Mouse (Mus musculus) G1E (cell line): ENCODE measurements around the gene Pick1. TPM values are rescaled to one million over a fixed set of nuclear protein-coding genes. Genes with fewer than 3 reads are reported as not detected.

Experiments used
- ATAC-seq: 2 replicates; pipeline ENCODE4 v1.8.0; 2016; ENCODE audit warnings: mild to moderate bottlenecking; ENCODE audit not compliant: insufficient number of reproducible peaks, poor library complexity, low FRiP score, severe bottlenecking; ENCODE audit errors: extremely low read depth
- DNase-seq: peaks from one replicate; pipeline ENCODE4 v3.0.0; 2012; ENCODE audit warnings: low spot score
- H3K27me3 ChIP-seq: 2 replicates; pipeline ENCODE4 v1.6.1; 2012; ENCODE audit warnings: mild to moderate bottlenecking, low read length, inconsistent platforms; ENCODE audit not compliant: insufficient read depth
- H3K36me3 ChIP-seq: replicated peaks from 2 replicates; pipeline ENCODE3; 2012; ENCODE audit warnings: mild to moderate bottlenecking, inconsistent platforms
- H3K4me1 ChIP-seq: 2 replicates; pipeline ENCODE4 v1.6.1; 2012; ENCODE audit warnings: low read depth, low read length, inconsistent platforms, mixed read lengths; ENCODE audit not compliant: insufficient read depth
- H3K4me3 ChIP-seq: 2 replicates; pipeline ENCODE4 v1.5.1; 2012; ENCODE audit warnings: low read depth, mild to moderate bottlenecking, inconsistent platforms, low read length, moderate library complexity, mixed read lengths
- H3K9me3 ChIP-seq: replicated peaks from 2 replicates; pipeline ENCODE4 v1.6.1; 2012; ENCODE audit warnings: inconsistent platforms
- CTCF ChIP-seq: IDR thresholded peaks from 2 replicates; pipeline ENCODE4 v1.5.1; 2012; ENCODE audit warnings: low read depth, low read length, inconsistent platforms, mixed read lengths
- GATA1 ChIP-seq: IDR thresholded peaks from 2 replicates; pipeline ENCODE4 v1.6.1; 2012; ENCODE audit warnings: borderline replicate concordance, low read length, inconsistent platforms, mixed read lengths
- GATA2 ChIP-seq: IDR thresholded peaks from 2 replicates; pipeline ENCODE4 v1.6.1; 2012; ENCODE audit warnings: low read depth, low read length, inconsistent platforms, borderline replicate concordance
- POLR2AphosphoS5 ChIP-seq: IDR thresholded peaks from 2 replicates; pipeline ENCODE4 v1.6.1; 2012; ENCODE audit warnings: low read depth, low read length, inconsistent platforms; ENCODE audit not compliant: insufficient replicate concordance
- TAL1 ChIP-seq: conservative IDR thresholded peaks from 2 replicates; pipeline ENCODE4 v1.6.1; 2012; ENCODE audit warnings: low read depth, low read length, inconsistent platforms, mixed read lengths
- polyA plus RNA-seq: library from polyadenylated mRNA; stranded (reverse); fragments of >175 nt; gene quantifications from 2 replicates; pipeline ENCODE4 v1.2.3, GENCODE M21; 2012
- total RNA-seq, 2 experiments: library from RNA; stranded (forward) in 1 of 2; stranded (reverse) in 1 of 2; fragments of 200-1000 nt in 1 of 2; fragments of >200 nt in 1 of 2; fragmentation: Nextera tagmentation in 1 of 2; gene quantifications; 2 replicates each; pipeline ENCODE4 v1.2.3; 2014 to 2017

Pick1 gene
- total and polyA plus RNA-seq, 3 experiments, result 10.2 to 19.7 (median 14.6) TPM

GRCm38 (mm10) chr15:79242574-79243233 lies 13.7 kb downstream of the Pick1 start:
- peaks cover 96% of the 10 kb centered on the region for H3K36me3 ChIP-seq
- DNase-seq (no peak), ATAC-seq (no peak)
- no peak overlapping the region for H3K4me3 ChIP-seq
- H3K9me3 ChIP-seq, result 0 out of 2 replicates have a peak, but pooled peaks cover 2% of the 10 kb centered on the region
- peaks cover 16% of the 10 kb centered on the region for H3K4me1 ChIP-seq
- TF ChIP-seq POLR2AphosphoS5 (no peak), TAL1 (no peak), CTCF (no peak), GATA1 (no peak), GATA2 (no peak)
- H3K27me3 ChIP-seq, result no peaks in the 10 kb centered on the region

GRCm38 (mm10) chr15:79243234-79244042 lies 14.5 kb downstream of the Pick1 start:
- ATAC-seq, result peak; percentile 84
- Histone ChIP-seq H3K27me3 (no peaks in the 10 kb centered on the region), H3K4me1 (peaks cover 16% of the 10 kb centered on the region), H3K4me3 (no peak overlapping the region), H3K36me3 (peaks cover 96% of the 10 kb centered on the region), H3K9me3 (0 out of 2 replicates have a peak, but pooled peaks cover 2% of the 10 kb centered on the region)
- peak; percentile 78 for DNase-seq
- TF ChIP-seq GATA2 (no peak), CTCF (peak; percentile 94)

DNA sequence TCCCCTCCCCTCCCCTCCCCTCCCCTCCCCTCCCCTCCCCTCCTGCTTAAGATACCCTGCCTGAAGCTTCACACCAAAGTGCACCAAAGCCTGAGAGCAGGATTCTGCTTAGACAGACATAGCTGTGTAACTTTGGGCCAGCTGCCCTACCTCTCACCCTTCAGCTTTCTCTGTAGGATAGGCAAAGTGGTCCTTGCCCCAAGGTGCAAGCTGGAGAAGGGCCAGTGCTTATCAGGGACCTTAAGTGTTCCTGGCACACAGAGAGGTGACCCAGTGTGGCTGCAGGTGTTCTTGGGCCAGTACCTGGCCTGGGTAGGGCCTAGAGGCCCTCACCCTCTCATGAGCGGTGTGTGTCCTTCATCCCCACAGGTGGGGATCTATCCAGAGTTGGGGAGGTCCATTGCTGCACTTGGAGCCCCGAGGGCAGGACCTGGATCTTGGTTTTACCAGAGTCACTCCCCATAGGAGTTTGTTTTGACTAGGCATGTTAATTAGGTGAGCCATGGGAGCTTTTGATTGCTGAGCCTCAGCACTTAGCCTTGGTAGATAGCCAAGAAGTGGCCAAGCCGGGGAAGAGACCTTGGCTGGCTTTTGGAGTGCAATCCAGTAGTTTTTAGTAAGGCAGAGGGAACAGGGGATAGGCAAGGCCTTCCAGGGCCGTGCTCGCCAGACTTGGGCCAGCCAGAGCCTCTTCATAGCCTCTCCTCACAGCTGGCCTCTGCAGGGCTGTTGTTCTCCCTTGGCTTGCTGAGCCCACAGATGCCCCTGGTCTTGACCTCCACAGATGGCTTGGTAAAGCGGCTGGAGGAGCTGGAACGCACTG lies 15.3 kb downstream of the Pick1 start:
- ATAC-seq (no peak), DNase-seq (no peak)
- H3K36me3 ChIP-seq, result peaks cover 96% of the 10 kb centered on the region
- 0 out of 2 replicates have a peak, but pooled peaks cover 2% of the 10 kb centered on the region for H3K9me3 ChIP-seq
- H3K4me1 ChIP-seq, result peaks cover 16% of the 10 kb centered on the region
- no peak for TF ChIP-seq GATA2
- no peak for TF ChIP-seq CTCF
- no peak for TF ChIP-seq POLR2AphosphoS5
- no peak for TF ChIP-seq TAL1
- TF ChIP-seq GATA1, result no peak
- H3K27me3 ChIP-seq, result no peaks in the 10 kb centered on the region
- no peak overlapping the region for H3K4me3 ChIP-seq

- Histone ChIP-seq H3K9me3 (0 out of 2 replicates have a peak, but pooled peaks cover 2% of the 10 kb centered on the region), H3K27me3 (no peaks in the 10 kb centered on the region), H3K36me3 (peaks cover 96% of the 10 kb centered on the region), H3K4me1 (peaks cover 16% of the 10 kb centered on the region), H3K4me3 (no peak overlapping the region)
- DNase-seq (no peak), ATAC-seq (no peak)
- no peak for TF ChIP-seq CTCF
- no peak for TF ChIP-seq POLR2AphosphoS5
- no peak for TF ChIP-seq GATA1
- no peak for TF ChIP-seq TAL1
- TF ChIP-seq GATA2, result no peak
These were observed 16.3 kb downstream of the Pick1 start for GRCm38 (mm10) chr15:79245321-79245720.

GRCm38 (mm10) chr15:79250236-79250635 lies 21.3 kb downstream of the Pick1 start:
- Histone ChIP-seq H3K4me3 (no peak overlapping the region), H3K27me3 (peaks cover 6% of the 10 kb centered on the region), H3K9me3 (peaks cover 3% of the 10 kb centered on the region; the same call in 1 of the 2 replicates), H3K36me3 (peaks cover 73% of the 10 kb centered on the region), H3K4me1 (no peaks in the 10 kb centered on the region)
- ATAC-seq, result no peak
- DNase-seq, result no peak
- TF ChIP-seq POLR2AphosphoS5 (no peak), GATA2 (no peak), CTCF (no peak), GATA1 (no peak), TAL1 (no peak)

- Histone ChIP-seq H3K36me3 (peaks cover 63% of the 10 kb centered on the region), H3K4me3 (no peak overlapping the region), H3K4me1 (no peaks in the 10 kb centered on the region), H3K27me3 (peaks cover 8% of the 10 kb centered on the region), H3K9me3 (peaks cover 3% of the 10 kb centered on the region; the same call in 1 of the 2 replicates)
- ATAC-seq, result no peak
- TF ChIP-seq CTCF, result no peak
- no peak for DNase-seq
These were observed 22.2 kb downstream of the Pick1 start for GRCm38 (mm10) chr15:79251168-79251567.
